Mouse (Mus musculus): Measurements from ENCODE around the gene Ankrd66. TPM values are rescaled to one million over a fixed set of nuclear protein-coding genes. Genes with fewer than 3 reads are reported as not detected.
"Not testable (repeated sequence)": the region's sequence is repeated elsewhere in the genome, so short reads cannot be mapped to it uniquely, and the experiment has no call there.

Ankrd66 gene
- polyA plus RNA-seq, 1 experiment from 2014 or later = 0.20 TPM

DNA sequence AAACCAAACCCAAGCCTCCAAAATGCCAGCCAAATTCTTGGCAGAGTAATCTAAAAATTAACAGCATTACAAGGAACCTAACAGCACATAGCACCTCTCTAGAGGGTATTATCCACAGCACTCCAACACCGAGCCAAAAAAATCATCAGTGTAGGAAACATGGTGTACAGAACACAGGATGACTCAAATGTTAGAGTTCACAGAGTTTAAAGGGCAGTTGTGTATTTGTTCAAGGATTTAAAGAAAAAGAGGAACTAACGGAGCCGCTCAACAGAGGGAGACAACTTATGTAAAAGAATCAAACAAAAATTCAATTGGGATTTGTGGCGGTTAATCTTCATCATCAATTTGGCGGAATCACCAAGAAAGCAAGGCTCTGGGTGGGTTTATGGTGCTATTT, 47.9 kb downstream of the Ankrd66 start:
- Histone ChIP-seq H3K9ac (replicated peaks) (no peak overlapping the region), H3K36me3 (no peaks in the 10 kb centered on the region), H3K4me3 (replicated peaks) (no peak overlapping the region), H3K27ac (no peak overlapping the region), H3K4me1 (replicated peaks) (no peaks in the 10 kb centered on the region), H3K9me3 (no peaks in the 10 kb centered on the region), H3K4me2 (replicated peaks) (no peak overlapping the region), H3K27me3 (no peaks in the 10 kb centered on the region)
- no peak for ATAC-seq
- WGBS = 86% methylated on average over 5 of the region's 5 CpGs

DNA sequence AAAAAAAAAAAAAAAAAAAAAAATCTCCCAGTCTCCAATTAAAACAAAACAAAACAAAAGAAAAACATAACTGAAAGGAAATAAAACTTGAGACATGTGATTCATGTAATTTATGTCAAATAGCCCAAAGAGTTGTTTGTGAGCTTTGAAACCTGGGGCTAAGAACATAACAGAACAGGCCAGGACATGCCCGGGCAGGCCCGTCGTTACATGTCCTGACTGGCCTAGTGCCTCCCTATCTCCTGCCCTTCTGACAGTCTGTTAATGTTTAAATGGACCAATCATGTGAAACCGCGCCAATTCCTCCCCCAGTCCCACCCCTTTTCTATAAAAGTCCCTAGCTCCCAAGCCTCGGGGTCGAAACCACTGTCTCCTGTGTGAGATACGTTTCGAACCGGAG, 53.1 kb downstream of the Ankrd66 start:
- not testable (repeated sequence) for ATAC-seq; H3K9ac ChIP-seq (replicated peaks)

DNA sequence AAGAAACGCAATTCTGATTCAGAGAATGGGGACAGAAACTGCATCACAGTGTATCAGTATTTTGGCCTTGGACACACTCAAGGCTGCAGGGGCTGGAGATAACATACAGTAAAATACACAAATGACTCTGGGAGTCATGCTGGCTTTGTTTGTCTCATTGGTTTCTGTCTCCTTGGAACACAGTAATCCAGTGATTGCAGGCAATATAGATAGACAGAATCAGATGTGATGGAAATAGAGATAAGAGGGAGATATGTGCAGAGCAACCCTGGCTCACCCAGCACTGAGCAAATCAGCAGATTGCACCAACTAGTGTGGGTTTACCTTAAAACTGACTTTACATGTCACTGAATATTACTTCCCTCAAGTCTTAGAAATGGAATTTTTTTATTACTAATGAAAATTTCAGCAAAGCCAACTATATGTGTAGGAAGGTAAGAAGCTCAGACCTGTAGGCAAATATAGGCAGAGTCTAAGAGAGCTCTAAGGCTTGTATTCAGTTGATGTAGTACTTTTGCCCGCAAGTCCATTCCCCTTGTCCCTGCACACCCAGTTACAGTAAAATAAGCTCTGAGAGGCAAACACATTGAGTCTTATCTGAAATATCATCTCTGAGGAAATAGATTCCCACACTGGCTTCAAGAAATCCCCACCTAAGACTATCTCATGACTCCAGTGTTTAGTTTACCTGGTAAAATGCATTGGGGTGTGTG, 54.8 kb downstream of the Ankrd66 start:
- Histone ChIP-seq H3K36me3 (no peaks in the 10 kb centered on the region), H3K9me3 (no peaks in the 10 kb centered on the region), H3K27me3 (no peaks in the 10 kb centered on the region), H3K4me3 (replicated peaks) (no peak overlapping the region), H3K9ac (replicated peaks) (no peak overlapping the region), H3K4me2 (replicated peaks) (no peak overlapping the region), H3K4me1 (replicated peaks) (no peaks in the 10 kb centered on the region), H3K27ac (no peak overlapping the region)
- no peak for ATAC-seq
- 95% methylated on average over 2 of the region's 2 CpGs for WGBS

More for the DNA sequence above, 53.1 kb downstream of the Ankrd66 start:
- H3K4me1 ChIP-seq (replicated peaks); H3K4me2 ChIP-seq (replicated peaks); H3K27me3 ChIP-seq; H3K27ac ChIP-seq; H3K9me3 ChIP-seq; H3K4me3 ChIP-seq (replicated peaks); H3K36me3 ChIP-seq: not testable (repeated sequence)
- WGBS = 95% methylated on average over 8 of the region's 10 CpGs

DNA sequence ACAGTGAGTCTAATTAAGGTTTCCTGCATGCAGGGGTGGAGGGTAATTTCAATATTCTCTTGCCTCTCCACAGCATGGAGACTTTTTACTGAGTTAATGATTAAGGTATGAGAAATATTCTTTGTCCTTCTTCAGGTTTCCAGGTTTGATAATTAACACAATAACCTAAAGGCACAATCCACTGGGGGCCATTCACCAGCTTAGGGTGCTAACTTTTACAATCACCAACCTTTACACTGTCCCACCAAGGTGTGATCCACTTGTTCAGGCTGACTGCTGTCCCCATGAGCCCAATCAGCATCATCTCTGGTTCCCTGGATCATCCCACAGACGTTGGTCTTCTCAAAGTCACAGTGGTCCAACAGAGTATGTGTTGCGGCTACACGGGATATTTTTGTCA, 57.5 kb downstream of the Ankrd66 start:
- Histone ChIP-seq H3K9ac (replicated peaks) (no peak overlapping the region), H3K9me3 (no peaks in the 10 kb centered on the region), H3K4me2 (replicated peaks) (no peak overlapping the region), H3K27ac (no peak overlapping the region), H3K36me3 (no peaks in the 10 kb centered on the region), H3K4me3 (replicated peaks) (no peak overlapping the region), H3K27me3 (no peaks in the 10 kb centered on the region), H3K4me1 (replicated peaks) (no peaks in the 10 kb centered on the region)
- no peak for ATAC-seq
- 88% methylated on average over 3 of the region's 3 CpGs for WGBS

Other genes starting within 250 kb of the Ankrd66 start
- 6.9 and 8.6 TPM in 2 replicates for gene Adgrf5, start 183.2 kb downstream of the Ankrd66 start, polyA plus RNA-seq (2015; fragmentation: Nextera tagmentation; extraction: Ambion mirVana)
- gene Mep1a, start 40.8 kb downstream of the Ankrd66 start, polyA plus RNA-seq (2015; fragmentation: Nextera tagmentation; extraction: Ambion mirVana) = 0.07 TPM in 1 of 2 replicates, not detected in the other
- 7.3 and 8.2 TPM in 2 replicates for gene Pla2g7, start 24.5 kb upstream of the Ankrd66 start, polyA plus RNA-seq (2015; fragmentation: Nextera tagmentation; extraction: Ambion mirVana)
- gene Tdrd6, start 86.7 kb upstream of the Ankrd66 start, polyA plus RNA-seq (2015; fragmentation: Nextera tagmentation; extraction: Ambion mirVana) = 0.30 and 0.59 TPM in 2 replicates
- gene Slc25a27, start 123.6 kb upstream of the Ankrd66 start, polyA plus RNA-seq (2015; fragmentation: Nextera tagmentation; extraction: Ambion mirVana) = 120 and 121 TPM in 2 replicates
- 18.7 and 18.9 TPM in 2 replicates for gene Cyp39a1, start 123.8 kb upstream of the Ankrd66 start, polyA plus RNA-seq (2015; fragmentation: Nextera tagmentation; extraction: Ambion mirVana)

Measured in midbrain, embryonic 13.5 days (tissue).